Mouse (Mus musculus) heart, adult 2 months (tissue): ENCODE results near the gene Smim17.

Source experiments
- EP300 ChIP-seq: fragments of 200-500 bp; IDR thresholded peaks from 2 replicates; pipeline ENCODE4 v1.6.1; 2011; ENCODE audit warnings: low read depth, low read length, control low read depth; ENCODE audit not compliant: insufficient read depth
- POLR2A ChIP-seq: fragments of 200-500 bp; IDR thresholded peaks from 2 replicates; pipeline ENCODE4 v1.6.1; 2011; ENCODE audit warnings: mild to moderate bottlenecking, low read depth, low read length, control low read depth; ENCODE audit not compliant: insufficient read depth

- TF ChIP-seq EP300 (no peak), POLR2A (no peak)
Observed at GRCm38 (mm10) chr7:6372993-6373392, 25.5 kb upstream of the Smim17 start.
